Mouse (Mus musculus): ENCODE data around the gene Hic1. TPM values are rescaled to one million over a fixed set of nuclear protein-coding genes. Genes with fewer than 3 reads are reported as not detected.

Hic1 gene
- total RNA-seq, 1 experiment, result 2.1 TPM

DNA sequence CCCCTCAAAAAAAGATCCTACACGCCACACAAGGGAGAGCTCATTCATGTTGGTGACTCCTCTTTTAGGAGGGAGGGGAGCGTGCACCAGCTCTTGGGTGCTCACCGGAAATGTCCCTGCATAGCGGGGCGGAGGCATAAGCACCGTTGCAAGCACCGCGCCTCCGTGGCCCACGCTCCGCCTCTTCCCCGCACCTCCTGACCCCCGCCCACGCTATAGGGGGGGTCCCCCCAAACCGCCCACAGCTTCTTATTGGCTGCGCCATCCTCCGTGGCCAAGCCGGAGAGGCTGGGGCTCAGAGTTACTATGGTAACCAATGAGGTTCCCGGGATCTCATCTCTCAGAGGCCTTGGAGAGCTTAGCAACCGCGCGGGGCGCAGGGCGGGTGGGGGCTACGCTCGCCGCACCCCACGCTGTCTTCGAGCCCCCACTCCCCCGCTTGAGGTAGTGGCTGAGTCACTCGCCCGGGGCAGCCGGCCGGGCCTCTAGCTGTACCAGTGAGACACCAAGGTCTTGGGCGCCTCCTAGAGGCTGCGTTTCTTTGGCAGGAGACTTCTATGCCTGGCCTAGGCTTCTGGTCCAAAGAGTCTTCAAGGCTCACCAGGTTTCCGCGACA is 925 bp upstream of the Hic1 start:
- peak; percentile 92 for DNase-seq (ENCODE audit: low read depth, low spot score)
- Histone ChIP-seq H3K4me1 (ENCODE audit: control insufficient read depth in 2 of 2, insufficient read depth in 2 of 2, low read length in 2 of 2, poor library complexity in 1 of 2) (peaks cover 0 to 18% of the 10 kb centered on the region in 2 experiments; a peak in 1 of 4 replicates), H3K4me3 (ENCODE audit: insufficient read depth in 1 of 2, low read depth in 1 of 2, low read length in 2 of 2, poor library complexity in 1 of 2, severe bottlenecking in 1 of 2) (peak overlapping the region; percentile 54 to 74), H3K27ac (ENCODE audit: insufficient read depth, low read depth, low read length, poor library complexity, severe bottlenecking) (no peak overlapping the region), H3K9me3 (ENCODE audit: control insufficient read depth, insufficient read depth, low read depth, low read length) (no peaks in the 10 kb centered on the region), H3K9ac (ENCODE audit: insufficient read depth, low read depth, low read length, poor library complexity, severe bottlenecking) (no peak overlapping the region), H3K36me3 (ENCODE audit: control insufficient read depth, insufficient read depth, low read length, poor library complexity, severe bottlenecking) (no peaks in the 10 kb centered on the region)
- in situ Hi-C loops (cut with MboI; ENCODE audit: low sequenced_read_pairs in 2 of 2, unreplicated experiment in 2 of 2), result no loop called here
- no peak for TF ChIP-seq MAFK (IDR thresholded peaks at IDR 0.05; ENCODE audit: insufficient read depth, low read depth, low read length)

- peak overlapping the region; percentile 62 to 74 for H3K4me3 ChIP-seq (ENCODE audit: insufficient read depth in 1 of 2, low read depth in 1 of 2, low read length in 2 of 2, poor library complexity in 1 of 2, severe bottlenecking in 1 of 2)
- peaks cover 0 to 20% of the 10 kb centered on the region in 2 experiments; a peak in 1 of 4 replicates for H3K4me1 ChIP-seq (ENCODE audit: control insufficient read depth in 2 of 2, insufficient read depth in 2 of 2, low read length in 2 of 2, poor library complexity in 1 of 2)
- in situ Hi-C loops (cut with MboI; ENCODE audit: low sequenced_read_pairs in 2 of 2, unreplicated experiment in 2 of 2), result no loop called here
- no peak for DNase-seq (ENCODE audit: low read depth, low spot score)
- no peaks in the 10 kb centered on the region for H3K9me3 ChIP-seq (ENCODE audit: control insufficient read depth, insufficient read depth, low read depth, low read length)
- no peak for TF ChIP-seq HCFC1 (IDR thresholded peaks at IDR 0.05; ENCODE audit: borderline replicate concordance, insufficient read depth, low read length)
- 0 out of 2 replicates have a peak, but pooled peaks have one; percentile 15 for TF ChIP-seq ZC3H11A (IDR thresholded peaks at IDR 0.05; ENCODE audit: borderline replicate concordance, low read depth, low read length)
- H3K9ac ChIP-seq (ENCODE audit: insufficient read depth, low read depth, low read length, poor library complexity, severe bottlenecking), result peak overlapping the region; percentile 46
- H3K27ac ChIP-seq (ENCODE audit: insufficient read depth, low read depth, low read length, poor library complexity, severe bottlenecking), result no peak overlapping the region
- no peaks in the 10 kb centered on the region for H3K36me3 ChIP-seq (ENCODE audit: control insufficient read depth, insufficient read depth, low read length, poor library complexity, severe bottlenecking)
These were observed 543 bp downstream of the Hic1 start for GRCm38 (mm10) chr11:75168590-75169361.

- no peak overlapping the region for H3K9ac ChIP-seq (ENCODE audit: insufficient read depth, low read depth, low read length, poor library complexity, severe bottlenecking)
- no peaks in the 10 kb centered on the region for H3K9me3 ChIP-seq (ENCODE audit: control insufficient read depth, insufficient read depth, low read depth, low read length)
- H3K27ac ChIP-seq (ENCODE audit: insufficient read depth, low read depth, low read length, poor library complexity, severe bottlenecking), result no peak overlapping the region
- in situ Hi-C loops (cut with MboI; ENCODE audit: low sequenced_read_pairs in 2 of 2, unreplicated experiment in 2 of 2), result no loop called here
- DNase-seq (ENCODE audit: low read depth, low spot score), result no peak
- TF ChIP-seq MAFK (IDR thresholded peaks at IDR 0.05; ENCODE audit: insufficient read depth, low read depth, low read length) (no peak), HCFC1 (IDR thresholded peaks at IDR 0.05; ENCODE audit: borderline replicate concordance, insufficient read depth, low read length) (no peak)
- H3K4me1 ChIP-seq (ENCODE audit: control insufficient read depth in 2 of 2, insufficient read depth in 2 of 2, low read length in 2 of 2, poor library complexity in 1 of 2), result peaks cover 0 to 16% of the 10 kb centered on the region in 2 experiments; a peak in 1 of 4 replicates
- H3K36me3 ChIP-seq (ENCODE audit: control insufficient read depth, insufficient read depth, low read length, poor library complexity, severe bottlenecking), result no peaks in the 10 kb centered on the region; the same call in 1 of the 2 replicates
- H3K4me3 ChIP-seq (ENCODE audit: insufficient read depth in 1 of 2, low read depth in 1 of 2, low read length in 2 of 2, poor library complexity in 1 of 2, severe bottlenecking in 1 of 2), result peak overlapping the region; percentile 62 to 74
These were observed 1.4 kb downstream of the Hic1 start for GRCm38 (mm10) chr11:75167643-75168589.

GRCm38 (mm10) chr11:75166861-75167642 is 2.3 kb downstream of the Hic1 start:
- no peak for DNase-seq (ENCODE audit: low read depth, low spot score)
- H3K36me3 ChIP-seq (ENCODE audit: control insufficient read depth, insufficient read depth, low read length, poor library complexity, severe bottlenecking), result no peaks in the 10 kb centered on the region; the same call in 1 of the 2 replicates
- no peak overlapping the region for H3K27ac ChIP-seq (ENCODE audit: insufficient read depth, low read depth, low read length, poor library complexity, severe bottlenecking)
- no peaks in the 10 kb centered on the region for H3K9me3 ChIP-seq (ENCODE audit: control insufficient read depth, insufficient read depth, low read depth, low read length)
- TF ChIP-seq ZC3H11A (IDR thresholded peaks at IDR 0.05; ENCODE audit: borderline replicate concordance, low read depth, low read length), result no peak
- TF ChIP-seq CHD2 (IDR thresholded peaks at IDR 0.05; ENCODE audit: low read depth, low read length), result no peak
- TF ChIP-seq ZNF384 (IDR thresholded peaks at IDR 0.05; ENCODE audit: low read depth, low read length), result no peak
- no peak for TF ChIP-seq MAFK (IDR thresholded peaks at IDR 0.05; ENCODE audit: insufficient read depth, low read depth, low read length)
- TF ChIP-seq HCFC1 (IDR thresholded peaks at IDR 0.05; ENCODE audit: borderline replicate concordance, insufficient read depth, low read length), result no peak
- peak overlapping the region; percentile 37; the same call in 1 of the 2 replicates for H3K9ac ChIP-seq (ENCODE audit: insufficient read depth, low read depth, low read length, poor library complexity, severe bottlenecking)
- in situ Hi-C loops (cut with MboI; ENCODE audit: low sequenced_read_pairs in 2 of 2, unreplicated experiment in 2 of 2), result no loop called here
- peaks cover 0 to 15% of the 10 kb centered on the region in 2 experiments; a peak in 1 of 4 replicates for H3K4me1 ChIP-seq (ENCODE audit: control insufficient read depth in 2 of 2, insufficient read depth in 2 of 2, low read length in 2 of 2, poor library complexity in 1 of 2)
- peak overlapping the region; percentile 43 to 44; a peak in 3 of 4 replicates for H3K4me3 ChIP-seq (ENCODE audit: insufficient read depth in 1 of 2, low read depth in 1 of 2, low read length in 2 of 2, poor library complexity in 1 of 2, severe bottlenecking in 1 of 2)
